Mouse (Mus musculus): ENCODE data around the gene Rara. TPM values are rescaled to one million over a fixed set of nuclear protein-coding genes. Genes with fewer than 3 reads are reported as not detected.

Gene Rara
- polyA plus RNA-seq, 1 experiment from 2014 or later = 34.9 TPM

DNA sequence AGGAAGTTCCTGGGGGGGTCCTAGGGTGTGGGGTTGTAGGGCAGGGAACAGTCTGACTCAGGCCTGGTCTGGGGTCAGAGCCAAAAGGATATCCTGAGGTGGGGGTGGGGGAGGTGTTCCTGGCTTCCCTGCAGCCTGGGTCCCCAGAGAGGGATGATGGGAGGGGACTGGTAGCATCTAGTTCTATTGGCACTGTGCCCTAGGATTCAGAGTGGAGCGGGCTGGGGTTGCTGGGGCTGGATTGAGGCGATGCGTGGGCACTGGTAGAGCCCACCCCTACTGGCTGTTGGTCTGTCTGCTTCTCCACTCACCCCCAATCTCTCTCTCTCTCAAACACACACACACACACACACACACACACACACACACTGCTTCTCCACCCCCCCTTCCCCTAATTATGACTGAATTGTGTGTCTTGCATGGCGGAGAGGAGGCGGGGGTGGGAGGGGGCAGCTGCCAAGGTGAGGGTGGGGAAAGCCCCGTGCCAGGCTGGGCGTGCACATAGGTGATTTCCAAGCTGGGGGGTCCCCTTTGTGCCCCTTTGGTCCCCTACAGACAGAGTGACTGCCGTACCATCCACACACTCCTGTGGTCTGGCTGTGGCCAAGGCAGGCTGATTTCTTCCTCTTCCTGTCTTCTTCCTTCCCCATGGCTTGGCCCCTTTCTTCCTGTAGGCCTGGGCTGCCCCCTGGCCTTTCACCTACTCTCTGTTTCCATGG lies 15.5 kb downstream of the Rara start:
- peak overlapping the region; percentile 40; the same call in 1 of the 2 replicates for H3K9ac ChIP-seq (ENCODE audit: low read depth, low read length)
- peak overlapping the region; percentile 100 for H3K27ac ChIP-seq (ENCODE audit: low read depth, low read length)
- H3K27me3 ChIP-seq (ENCODE audit: control insufficient read depth, insufficient read depth, low read length) = no peaks in the 10 kb centered on the region
- H3K4me1 ChIP-seq (ENCODE audit: control insufficient read depth, insufficient read depth, low read length) = peaks cover 93% of the 10 kb centered on the region
- WGBS (ENCODE audit: insufficient replicate concordance) = 65% methylated on average over 8 of the region's 8 CpGs
- H3K9me3 ChIP-seq (replicated peaks; ENCODE audit: control insufficient read depth, low read length) = no peaks in the 10 kb centered on the region
- ATAC-seq (replicated peaks; ENCODE audit: insufficient number of reproducible peaks, low FRiP score, low TSS enrichment) = peak; percentile 40
- H3K4me2 ChIP-seq = peak overlapping the region; percentile 75
- peak overlapping the region; percentile 63; the same call in 1 of the 2 replicates for H3K4me3 ChIP-seq (ENCODE audit: low read depth, low read length)
- H3K36me3 ChIP-seq (ENCODE audit: control insufficient read depth, insufficient read depth, low read length) = no peaks in the 10 kb centered on the region

DNA sequence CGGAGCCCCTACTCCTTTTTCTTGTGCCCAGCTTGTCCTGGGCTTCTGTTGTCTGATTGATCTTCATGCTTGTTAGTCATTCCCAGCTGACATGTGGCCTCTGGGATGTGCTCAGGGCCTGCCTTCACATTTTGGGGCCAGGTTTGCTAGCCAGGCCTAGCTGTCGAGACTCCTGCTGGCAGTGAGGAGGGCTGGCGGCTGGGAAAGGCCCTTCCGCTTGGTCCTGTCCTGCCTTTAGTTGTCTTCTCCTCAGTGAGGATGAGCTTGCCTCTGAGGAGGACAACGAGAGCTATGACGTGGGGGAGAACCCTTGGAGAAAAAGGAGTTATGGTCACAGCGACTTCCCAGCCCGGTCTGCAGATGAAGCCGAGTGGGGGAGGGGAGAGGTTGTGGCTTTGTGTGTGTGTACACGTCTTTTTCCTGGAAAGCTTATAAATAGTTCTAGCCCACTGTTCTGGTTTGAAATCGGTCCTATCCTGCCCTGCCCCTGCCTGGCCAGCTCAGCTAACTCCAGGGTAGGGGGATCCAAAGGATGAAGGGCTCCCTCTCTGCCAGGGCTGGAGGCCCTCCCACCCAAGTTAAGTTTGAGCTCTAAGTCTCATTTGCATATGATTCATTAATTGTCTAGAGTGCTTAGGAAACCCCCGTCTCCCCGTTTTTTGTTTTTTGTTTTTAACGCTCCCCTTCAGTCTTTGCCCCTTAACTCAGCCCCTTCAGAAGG lies 16.3 kb downstream of the Rara start:
- Histone ChIP-seq H3K27ac (ENCODE audit: low read depth, low read length) (peak overlapping the region; percentile 100), H3K9ac (ENCODE audit: low read depth, low read length) (peak overlapping the region; percentile 40), H3K36me3 (ENCODE audit: control insufficient read depth, insufficient read depth, low read length) (no peaks in the 10 kb centered on the region), H3K4me2 (peak overlapping the region; percentile 75), H3K27me3 (ENCODE audit: control insufficient read depth, insufficient read depth, low read length) (no peaks in the 10 kb centered on the region), H3K4me3 (ENCODE audit: low read depth, low read length) (no peak overlapping the region), H3K4me1 (ENCODE audit: control insufficient read depth, insufficient read depth, low read length) (peaks cover 90% of the 10 kb centered on the region), H3K9me3 (replicated peaks; ENCODE audit: control insufficient read depth, low read length) (no peaks in the 10 kb centered on the region)
- 28% methylated on average over 14 of the region's 14 CpGs for WGBS (ENCODE audit: insufficient replicate concordance)
- no peak for ATAC-seq (replicated peaks; ENCODE audit: insufficient number of reproducible peaks, low FRiP score, low TSS enrichment)

DNA sequence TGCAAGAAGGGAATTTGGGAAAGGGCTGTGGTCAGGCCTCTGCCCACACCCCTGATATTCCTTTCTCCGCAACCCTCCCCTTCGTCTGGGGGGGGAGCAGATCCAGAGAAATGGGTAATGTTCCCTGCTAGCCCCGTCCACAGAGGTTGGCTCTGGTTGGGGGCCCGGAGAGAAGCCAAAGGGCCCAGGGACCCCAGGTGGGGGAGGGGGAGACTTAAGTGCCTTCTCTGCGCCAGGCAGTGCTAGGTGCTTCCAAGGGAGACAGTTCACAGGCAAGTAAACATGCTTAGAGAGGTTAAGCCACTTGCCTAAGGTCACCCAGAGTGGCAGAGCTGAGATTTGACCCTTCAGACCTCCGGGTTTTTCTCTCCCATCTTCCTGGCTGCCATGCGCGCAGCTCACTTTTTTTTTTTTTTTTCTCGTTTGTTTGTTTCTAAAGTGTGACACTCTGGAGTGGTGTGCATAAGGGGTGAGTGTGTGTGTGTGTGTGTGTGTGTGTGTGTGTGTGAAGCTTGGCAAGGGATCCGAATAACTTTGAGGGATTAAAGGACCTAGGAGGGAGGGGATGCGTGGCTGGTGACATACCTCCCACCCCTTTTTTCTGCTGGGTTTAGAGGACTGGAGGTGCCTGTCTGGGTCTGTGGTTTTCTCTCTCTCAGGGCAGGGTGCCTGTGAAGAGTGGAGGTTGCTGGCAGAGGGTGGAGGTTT lies 17.4 kb downstream of the Rara start:
- peak overlapping the region; percentile 2; the same call in 1 of the 2 replicates for H3K9ac ChIP-seq (ENCODE audit: low read depth, low read length)
- no peaks in the 10 kb centered on the region for H3K36me3 ChIP-seq (ENCODE audit: control insufficient read depth, insufficient read depth, low read length)
- H3K9me3 ChIP-seq (replicated peaks; ENCODE audit: control insufficient read depth, low read length) = no peaks in the 10 kb centered on the region
- H3K27me3 ChIP-seq (ENCODE audit: control insufficient read depth, insufficient read depth, low read length) = no peaks in the 10 kb centered on the region
- H3K4me3 ChIP-seq (ENCODE audit: low read depth, low read length) = no peak overlapping the region
- 34% methylated on average over 11 of the region's 11 CpGs for WGBS (ENCODE audit: insufficient replicate concordance)
- peak overlapping the region; percentile 0; the same call in 1 of the 2 replicates for H3K4me2 ChIP-seq
- ATAC-seq (replicated peaks; ENCODE audit: insufficient number of reproducible peaks, low FRiP score, low TSS enrichment) = no peak
- peak overlapping the region; percentile 17 for H3K27ac ChIP-seq (ENCODE audit: low read depth, low read length)
- H3K4me1 ChIP-seq (ENCODE audit: control insufficient read depth, insufficient read depth, low read length) = peaks cover 89% of the 10 kb centered on the region

DNA sequence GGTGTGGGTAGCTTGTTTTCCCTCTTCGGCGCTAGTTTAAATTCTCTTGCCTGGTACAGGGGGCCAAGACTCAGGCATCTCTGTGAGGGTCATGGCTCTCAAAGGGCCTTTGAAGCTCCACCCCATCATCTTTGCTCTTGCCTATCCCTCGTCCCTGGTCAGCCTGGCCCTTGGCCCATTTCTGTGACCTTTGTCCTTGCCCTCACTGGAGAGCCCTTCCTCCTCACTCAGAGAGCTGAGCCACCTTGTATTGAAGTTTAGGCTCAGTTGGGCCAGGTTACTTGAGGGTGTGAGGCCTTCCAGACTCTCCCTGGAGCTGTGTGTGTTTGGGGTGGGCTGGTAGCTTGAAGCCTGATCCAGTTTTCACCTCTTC lies 18.0 kb downstream of the Rara start:
- 57% methylated on average over 3 of the region's 3 CpGs for WGBS (ENCODE audit: insufficient replicate concordance)
- H3K4me3 ChIP-seq (ENCODE audit: low read depth, low read length) = no peak overlapping the region
- H3K4me1 ChIP-seq (ENCODE audit: control insufficient read depth, insufficient read depth, low read length) = peaks cover 88% of the 10 kb centered on the region
- H3K4me2 ChIP-seq = no peak overlapping the region
- no peaks in the 10 kb centered on the region for H3K36me3 ChIP-seq (ENCODE audit: control insufficient read depth, insufficient read depth, low read length)
- ATAC-seq (replicated peaks; ENCODE audit: insufficient number of reproducible peaks, low FRiP score, low TSS enrichment) = no peak
- H3K27ac ChIP-seq (ENCODE audit: low read depth, low read length) = no peak overlapping the region
- H3K9me3 ChIP-seq (replicated peaks; ENCODE audit: control insufficient read depth, low read length) = no peaks in the 10 kb centered on the region
- H3K9ac ChIP-seq (ENCODE audit: low read depth, low read length) = no peak overlapping the region
- no peaks in the 10 kb centered on the region for H3K27me3 ChIP-seq (ENCODE audit: control insufficient read depth, insufficient read depth, low read length)

DNA sequence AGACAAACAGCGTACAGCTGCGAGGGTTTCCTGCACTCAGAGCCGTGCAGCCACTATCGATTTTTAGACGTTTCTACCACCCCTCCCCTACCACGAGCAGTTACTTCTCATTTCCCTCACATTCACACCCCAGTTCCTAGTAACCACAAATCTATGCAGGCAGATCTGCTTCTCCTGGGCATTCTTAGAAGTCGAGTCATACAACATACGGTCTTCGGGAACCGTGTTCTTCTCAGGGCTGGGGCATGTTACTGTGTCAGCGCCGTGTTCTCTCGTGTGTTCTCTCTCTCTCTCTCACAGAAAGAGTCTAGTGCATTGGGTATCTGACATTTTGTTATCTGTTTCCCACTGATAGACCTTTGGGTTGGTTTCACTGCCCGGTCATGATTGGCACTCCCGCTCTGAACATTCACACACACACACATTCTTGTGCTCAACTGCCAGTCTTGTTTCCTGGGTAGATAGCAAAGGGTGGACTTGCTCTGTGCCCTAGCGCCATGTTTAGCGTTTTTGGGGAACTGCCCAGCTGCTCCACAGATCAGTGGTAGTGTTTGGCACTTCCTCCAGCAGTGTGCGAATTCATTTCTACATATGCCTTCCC lies 20.5 kb downstream of the Rara start:
- 61% methylated on average over 18 of the region's 18 CpGs for WGBS (ENCODE audit: insufficient replicate concordance)
- no peak overlapping the region for H3K4me2 ChIP-seq
- H3K9ac ChIP-seq (ENCODE audit: low read depth, low read length) = no peak overlapping the region
- H3K4me3 ChIP-seq (ENCODE audit: low read depth, low read length) = no peak overlapping the region
- H3K27me3 ChIP-seq (ENCODE audit: control insufficient read depth, insufficient read depth, low read length) = no peaks in the 10 kb centered on the region
- H3K27ac ChIP-seq (ENCODE audit: low read depth, low read length) = 0 out of 2 replicates have a peak overlapping the region, but pooled peaks have one; percentile 16
- peaks cover 80% of the 10 kb centered on the region for H3K4me1 ChIP-seq (ENCODE audit: control insufficient read depth, insufficient read depth, low read length)
- ATAC-seq (replicated peaks; ENCODE audit: insufficient number of reproducible peaks, low FRiP score, low TSS enrichment) = no peak
- peaks cover 4% of the 10 kb centered on the region; the same call in 1 of the 2 replicates for H3K36me3 ChIP-seq (ENCODE audit: control insufficient read depth, insufficient read depth, low read length)
- no peaks in the 10 kb centered on the region for H3K9me3 ChIP-seq (replicated peaks; ENCODE audit: control insufficient read depth, low read length)

DNA sequence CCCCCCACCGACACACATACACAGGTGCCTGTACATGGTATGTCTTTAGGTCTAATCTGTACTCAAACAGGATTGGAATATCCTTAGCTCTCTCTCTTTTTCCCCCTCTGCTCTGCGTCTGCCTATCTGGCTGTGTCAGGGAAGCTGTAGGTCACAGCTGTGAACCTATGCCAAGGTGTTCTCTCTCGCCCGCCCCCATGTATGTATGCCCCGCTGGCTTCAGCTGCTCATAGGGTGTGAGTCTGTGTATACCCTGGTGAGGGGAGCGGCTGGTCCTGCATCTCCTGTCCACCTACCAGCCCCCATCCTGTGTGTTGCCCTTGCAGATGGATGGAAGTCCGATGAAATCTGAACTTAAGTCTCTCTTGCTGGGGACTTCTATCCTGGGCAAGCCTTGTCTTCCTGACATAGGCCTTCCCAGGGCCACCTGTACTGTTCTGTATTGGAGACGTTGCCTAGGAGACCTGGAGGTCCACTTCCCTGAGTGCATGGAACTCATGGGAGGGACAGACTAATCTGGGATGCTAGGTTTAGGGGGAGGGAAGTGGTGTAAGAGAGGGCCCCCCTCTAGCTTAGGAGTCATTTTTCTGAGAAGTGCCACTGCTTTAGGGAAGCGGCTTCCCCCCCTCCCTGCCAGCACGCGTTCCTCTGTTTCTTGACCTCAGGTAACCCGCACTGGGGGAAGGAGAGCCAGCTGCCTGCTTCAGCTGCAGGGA lies 21.8 kb downstream of the Rara start:
- no peak for ATAC-seq (replicated peaks; ENCODE audit: insufficient number of reproducible peaks, low FRiP score, low TSS enrichment)
- no peak overlapping the region for H3K4me2 ChIP-seq
- H3K4me3 ChIP-seq (ENCODE audit: low read depth, low read length) = no peak overlapping the region
- no peak overlapping the region for H3K9ac ChIP-seq (ENCODE audit: low read depth, low read length)
- peaks cover 79% of the 10 kb centered on the region for H3K4me1 ChIP-seq (ENCODE audit: control insufficient read depth, insufficient read depth, low read length)
- peaks cover 4% of the 10 kb centered on the region; the same call in 1 of the 2 replicates for H3K36me3 ChIP-seq (ENCODE audit: control insufficient read depth, insufficient read depth, low read length)
- H3K27ac ChIP-seq (ENCODE audit: low read depth, low read length) = 0 out of 2 replicates have a peak overlapping the region, but pooled peaks have one; percentile 22
- H3K9me3 ChIP-seq (replicated peaks; ENCODE audit: control insufficient read depth, low read length) = no peaks in the 10 kb centered on the region
- 65% methylated on average over 12 of the region's 12 CpGs for WGBS (ENCODE audit: insufficient replicate concordance)
- H3K27me3 ChIP-seq (ENCODE audit: control insufficient read depth, insufficient read depth, low read length) = no peaks in the 10 kb centered on the region

DNA sequence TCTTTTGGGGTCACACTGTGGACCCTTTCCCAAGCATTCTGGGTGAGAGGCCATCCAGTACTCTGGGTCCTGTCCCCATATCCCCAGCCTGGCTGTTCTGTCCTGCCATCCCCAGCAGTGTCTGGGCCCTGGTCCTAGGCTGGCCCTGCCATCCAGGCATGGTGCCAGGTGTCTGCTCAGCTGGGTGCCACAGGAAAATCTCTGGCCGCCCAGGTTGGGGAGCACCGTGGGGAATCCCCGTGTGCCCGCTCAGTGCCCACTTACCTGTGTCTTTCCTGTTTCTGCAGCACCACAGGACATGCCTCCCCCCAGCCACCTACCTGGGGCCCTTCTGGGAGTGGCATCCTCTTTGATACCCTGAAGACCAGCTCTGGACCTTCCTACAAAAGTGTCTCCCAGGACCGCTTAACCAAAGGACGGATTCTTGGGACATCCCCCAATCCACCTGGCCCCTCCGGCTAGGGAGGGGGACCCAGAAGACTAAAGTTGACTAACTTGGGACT lies 22.4 kb downstream of the Rara start:
- Histone ChIP-seq H3K9me3 (replicated peaks; ENCODE audit: control insufficient read depth, low read length) (no peaks in the 10 kb centered on the region), H3K27me3 (ENCODE audit: control insufficient read depth, insufficient read depth, low read length) (no peaks in the 10 kb centered on the region), H3K9ac (ENCODE audit: low read depth, low read length) (no peak overlapping the region), H3K4me3 (ENCODE audit: low read depth, low read length) (no peak overlapping the region), H3K4me2 (no peak overlapping the region), H3K36me3 (ENCODE audit: control insufficient read depth, insufficient read depth, low read length) (peaks cover 4% of the 10 kb centered on the region; the same call in 1 of the 2 replicates), H3K4me1 (ENCODE audit: control insufficient read depth, insufficient read depth, low read length) (peaks cover 79% of the 10 kb centered on the region), H3K27ac (ENCODE audit: low read depth, low read length) (no peak overlapping the region)
- WGBS (ENCODE audit: insufficient replicate concordance) = 76% methylated on average over 7 of the region's 7 CpGs
- ATAC-seq (replicated peaks; ENCODE audit: insufficient number of reproducible peaks, low FRiP score, low TSS enrichment) = no peak

Data from heart, embryonic 11.5 days (tissue).